Mouse (Mus musculus): ENCODE measurements around the gene Crhr1. TPM values are rescaled to one million over a fixed set of nuclear protein-coding genes. Genes with fewer than 3 reads are reported as not detected.

Gene Crhr1
- polyA plus RNA-seq, 1 experiment from 2014 or later = not detected

- no peak overlapping the region for H3K27ac ChIP-seq
- no peaks in the 10 kb centered on the region for H3K79me2 ChIP-seq (ENCODE audit: inconsistent target)
- WGBS (ENCODE audit: missing documents) = 83% methylated on average over 4 of the region's 4 CpGs
- no peak overlapping the region for H3K4me3 ChIP-seq (ENCODE audit: inconsistent target)
- no peaks in the 10 kb centered on the region for H3K36me3 ChIP-seq (ENCODE audit: inconsistent target)
Measured at GRCm38 (mm10) chr11:104118356-104118755, 14.3 kb upstream of the Crhr1 start.

- WGBS (ENCODE audit: missing documents) = 60% methylated on average over 7 of the region's 7 CpGs
- H3K27ac ChIP-seq = no peak overlapping the region
- no peaks in the 10 kb centered on the region for H3K79me2 ChIP-seq (ENCODE audit: inconsistent target)
- no peak overlapping the region for H3K4me3 ChIP-seq (ENCODE audit: inconsistent target)
- H3K36me3 ChIP-seq (ENCODE audit: inconsistent target) = no peaks in the 10 kb centered on the region
Measured at GRCm38 (mm10) chr11:104122966-104123365, 9.7 kb upstream of the Crhr1 start.

GRCm38 (mm10) chr11:104123479-104123878 is 9.2 kb upstream of the Crhr1 start:
- no peak overlapping the region for H3K27ac ChIP-seq
- H3K79me2 ChIP-seq (ENCODE audit: inconsistent target) = no peaks in the 10 kb centered on the region
- WGBS (ENCODE audit: missing documents) = 87% methylated on average over 10 of the region's 10 CpGs
- no peak overlapping the region for H3K4me3 ChIP-seq (ENCODE audit: inconsistent target)
- H3K36me3 ChIP-seq (ENCODE audit: inconsistent target) = no peaks in the 10 kb centered on the region

- 81% methylated on average over 3 of the region's 3 CpGs for whole genome bisulfite sequencing (ENCODE audit: missing documents)
- H3K27ac ChIP-seq = no peak overlapping the region
- no peaks in the 10 kb centered on the region for H3K36me3 ChIP-seq (ENCODE audit: inconsistent target)
- H3K79me2 ChIP-seq (ENCODE audit: inconsistent target) = no peaks in the 10 kb centered on the region
- no peak overlapping the region for H3K4me3 ChIP-seq (ENCODE audit: inconsistent target)
Measured at GRCm38 (mm10) chr11:104124582-104124981, 8.1 kb upstream of the Crhr1 start.

GRCm38 (mm10) chr11:104129466-104129865 is 3.2 kb upstream of the Crhr1 start:
- H3K4me3 ChIP-seq (ENCODE audit: inconsistent target) = no peak overlapping the region
- 91% methylated on average over 5 of the region's 5 CpGs for WGBS (ENCODE audit: missing documents)
- no peaks in the 10 kb centered on the region for H3K36me3 ChIP-seq (ENCODE audit: inconsistent target)
- H3K79me2 ChIP-seq (ENCODE audit: inconsistent target) = no peaks in the 10 kb centered on the region
- H3K27ac ChIP-seq = no peak overlapping the region

- Histone ChIP-seq H3K36me3 (ENCODE audit: inconsistent target) (no peaks in the 10 kb centered on the region), H3K4me3 (ENCODE audit: inconsistent target) (no peak overlapping the region), H3K27ac (no peak overlapping the region), H3K79me2 (ENCODE audit: inconsistent target) (no peaks in the 10 kb centered on the region)
- WGBS (ENCODE audit: missing documents) = 68% methylated on average over 15 of the region's 15 CpGs
Measured at GRCm38 (mm10) chr11:104130721-104131647, 1.7 kb upstream of the Crhr1 start.

GRCm38 (mm10) chr11:104131756-104132155 is 899 bp upstream of the Crhr1 start:
- Histone ChIP-seq H3K27ac (no peak overlapping the region), H3K36me3 (ENCODE audit: inconsistent target) (no peaks in the 10 kb centered on the region), H3K79me2 (ENCODE audit: inconsistent target) (no peaks in the 10 kb centered on the region), H3K4me3 (ENCODE audit: inconsistent target) (no peak overlapping the region)
- WGBS (ENCODE audit: missing documents) = 4% methylated on average over 21 of the region's 21 CpGs

GRCm38 (mm10) chr11:104133442-104133983 is 858 bp downstream of the Crhr1 start:
- WGBS (ENCODE audit: missing documents) = 3% methylated on average over 46 of the region's 47 CpGs
- Histone ChIP-seq H3K79me2 (ENCODE audit: inconsistent target) (no peaks in the 10 kb centered on the region), H3K27ac (no peak overlapping the region), H3K4me3 (ENCODE audit: inconsistent target) (no peak overlapping the region), H3K36me3 (ENCODE audit: inconsistent target) (no peaks in the 10 kb centered on the region)

GRCm38 (mm10) chr11:104138976-104139375 is 6.3 kb downstream of the Crhr1 start:
- no peak overlapping the region for H3K4me3 ChIP-seq (ENCODE audit: inconsistent target)
- WGBS (ENCODE audit: missing documents) = 85% methylated on average over 3 of the region's 3 CpGs
- no peaks in the 10 kb centered on the region for H3K36me3 ChIP-seq (ENCODE audit: inconsistent target)
- H3K79me2 ChIP-seq (ENCODE audit: inconsistent target) = no peaks in the 10 kb centered on the region
- no peak overlapping the region for H3K27ac ChIP-seq

GRCm38 (mm10) chr11:104144930-104145329 is 12.3 kb downstream of the Crhr1 start:
- H3K79me2 ChIP-seq (ENCODE audit: inconsistent target) = no peaks in the 10 kb centered on the region
- no peaks in the 10 kb centered on the region for H3K36me3 ChIP-seq (ENCODE audit: inconsistent target)
- no peak overlapping the region for H3K4me3 ChIP-seq (ENCODE audit: inconsistent target)
- no peak overlapping the region for H3K27ac ChIP-seq
- WGBS (ENCODE audit: missing documents) = 100% methylated on average over 1 of the region's 1 CpGs

- H3K79me2 ChIP-seq (ENCODE audit: inconsistent target) = no peaks in the 10 kb centered on the region
- H3K36me3 ChIP-seq (ENCODE audit: inconsistent target) = no peaks in the 10 kb centered on the region
- no peak overlapping the region for H3K27ac ChIP-seq
- 75% methylated on average over 7 of the region's 7 CpGs for WGBS (ENCODE audit: missing documents)
- H3K4me3 ChIP-seq (ENCODE audit: inconsistent target) = no peak overlapping the region
Measured at GRCm38 (mm10) chr11:104148787-104149186, 16.1 kb downstream of the Crhr1 start.

GRCm38 (mm10) chr11:104150911-104151310 is 18.3 kb downstream of the Crhr1 start:
- H3K36me3 ChIP-seq (ENCODE audit: inconsistent target) = no peaks in the 10 kb centered on the region
- no peak overlapping the region for H3K4me3 ChIP-seq (ENCODE audit: inconsistent target)
- no peak overlapping the region for H3K27ac ChIP-seq
- WGBS (ENCODE audit: missing documents) = 89% methylated on average over 5 of the region's 5 CpGs
- H3K79me2 ChIP-seq (ENCODE audit: inconsistent target) = no peaks in the 10 kb centered on the region

GRCm38 (mm10) chr11:104154332-104154731 is 21.7 kb downstream of the Crhr1 start:
- H3K79me2 ChIP-seq (ENCODE audit: inconsistent target) = no peaks in the 10 kb centered on the region
- 74% methylated on average over 4 of the region's 4 CpGs for WGBS (ENCODE audit: missing documents)

GRCm38 (mm10) chr11:104154820-104155635 is 22.4 kb downstream of the Crhr1 start:
- no peaks in the 10 kb centered on the region for H3K36me3 ChIP-seq (ENCODE audit: inconsistent target)
- no peaks in the 10 kb centered on the region for H3K79me2 ChIP-seq (ENCODE audit: inconsistent target)
- no peak overlapping the region for H3K27ac ChIP-seq
- 29% methylated on average over 9 of the region's 9 CpGs for whole genome bisulfite sequencing (ENCODE audit: missing documents)
- H3K4me3 ChIP-seq (ENCODE audit: inconsistent target) = no peak overlapping the region

More at GRCm38 (mm10) chr11:104154332-104154731, 21.7 kb downstream of the Crhr1 start:
- Histone ChIP-seq H3K36me3 (ENCODE audit: inconsistent target) (no peaks in the 10 kb centered on the region), H3K27ac (no peak overlapping the region), H3K4me3 (ENCODE audit: inconsistent target) (no peak overlapping the region)

- Histone ChIP-seq H3K4me3 (ENCODE audit: inconsistent target) (no peak overlapping the region), H3K36me3 (ENCODE audit: inconsistent target) (no peaks in the 10 kb centered on the region), H3K79me2 (ENCODE audit: inconsistent target) (no peaks in the 10 kb centered on the region), H3K27ac (no peak overlapping the region)
Measured at GRCm38 (mm10) chr11:104155899-104156298, 23.2 kb downstream of the Crhr1 start.

All from macrophage (primary cell).